Mouse (Mus musculus) hindbrain, embryonic 16.5 days (tissue): ENCODE data around the gene 1700017B05Rik. TPM values are rescaled to one million over a fixed set of nuclear protein-coding genes. Genes with fewer than 3 reads are reported as not detected.
"Not testable (repeated sequence)": the region's sequence is repeated elsewhere in the genome, so short reads cannot be mapped to it uniquely, and the experiment has no call there.

ENCODE experiments used
- ATAC-seq: fragments of 200-750 bp; cut with Nextera tagmentation; 2 replicates; pipeline ENCODE4 v1.8.0; 2017; ENCODE audit warnings: moderate TSS enrichment, moderate library complexity
- H3K27ac ChIP-seq: fragments of 300-500 bp; sonication (generic); 2 replicates; pipeline ENCODE4 v1.5.1; 2014; ENCODE audit warnings: low read depth, mild to moderate bottlenecking, control low read depth, low read length, moderate library complexity
- H3K27me3 ChIP-seq: fragments of 300-500 bp; sonication (generic); replicated peaks from 2 replicates; pipeline ENCODE4 v1.6.1; 2014; ENCODE audit warnings: low read length; ENCODE audit not compliant: control insufficient read depth, insufficient read depth
- H3K36me3 ChIP-seq: fragments of 300-500 bp; sonication (generic); 2 replicates; pipeline ENCODE4 v1.6.1; 2014; ENCODE audit warnings: mild to moderate bottlenecking, low read length, moderate library complexity, mixed read lengths; ENCODE audit not compliant: control insufficient read depth, insufficient read depth
- H3K4me1 ChIP-seq: fragments of 300-500 bp; sonication (generic); 2 replicates; pipeline ENCODE4 v1.6.1; 2014; ENCODE audit warnings: low read depth, low read length; ENCODE audit not compliant: control insufficient read depth, insufficient read depth
- H3K4me2 ChIP-seq: fragments of 300-500 bp; sonication (generic); 2 replicates; pipeline ENCODE4 v1.6.1; 2014; ENCODE audit warnings: mild to moderate bottlenecking, low read length, control low read depth, moderate library complexity
- H3K4me3 ChIP-seq: fragments of 300-500 bp; sonication (generic); 2 replicates; pipeline ENCODE4 v1.5.1; 2014; ENCODE audit warnings: mild to moderate bottlenecking, low read length, control low read depth, moderate library complexity
- H3K9ac ChIP-seq: fragments of 300-500 bp; sonication (generic); 2 replicates; pipeline ENCODE4 v1.6.1; 2014; ENCODE audit warnings: low read depth, mild to moderate bottlenecking, control low read depth, low read length, moderate library complexity
- H3K9me3 ChIP-seq: fragments of 300-500 bp; sonication (generic); 2 replicates; pipeline ENCODE4 v1.6.1; 2014; ENCODE audit warnings: mild to moderate bottlenecking, low read length, moderate library complexity; ENCODE audit not compliant: control insufficient read depth
- WGBS: fragments of 180-500 bp; shearing (Covaris S2); extraction: QIAGEN DNeasy Blood & Tissue Kit; methylation state at CpG from one replicate; pipeline ENCODE4 v1.1.7; 2014; 5-methylcytosine and 5-hydroxymethylcytosine counted together
- polyA plus RNA-seq: library from polyadenylated mRNA; unstranded; fragments of >200 nt; fragmentation: Nextera tagmentation; extraction: Ambion mirVana; gene quantifications from 2 replicates; pipeline ENCODE4 v1.2.1, GENCODE M21; 2015

Gene 1700017B05Rik
- polyA plus RNA-seq, 1 experiment from 2014 or later, result 3.9 TPM

DNA sequence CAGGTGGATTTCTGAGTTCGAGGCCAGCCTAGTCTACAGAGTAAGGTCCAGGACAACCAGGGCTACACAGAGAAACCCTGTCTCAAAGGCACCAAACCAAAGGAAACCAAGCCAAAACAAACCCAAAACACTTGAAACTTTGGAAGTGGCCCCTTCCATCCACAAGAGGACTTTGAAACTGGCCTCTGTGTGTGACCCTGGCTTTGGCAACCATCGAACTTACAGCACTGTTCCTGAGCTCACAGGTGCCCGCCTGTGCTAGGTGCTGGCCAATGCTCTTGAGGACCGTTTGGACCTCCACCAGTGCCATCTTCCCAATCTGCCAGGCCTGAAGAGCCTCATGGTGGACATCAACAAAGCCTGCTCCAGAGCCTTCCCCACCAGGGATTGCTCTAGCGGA lies 43.6 kb downstream of the 1700017B05Rik start:
- Histone ChIP-seq H3K27ac (no peak overlapping the region), H3K4me3 (no peak overlapping the region), H3K4me2 (no peak overlapping the region), H3K9ac (no peak overlapping the region), H3K36me3 (no peaks in the 10 kb centered on the region), H3K4me1 (no peaks in the 10 kb centered on the region), H3K9me3 (no peaks in the 10 kb centered on the region), H3K27me3 (no peaks in the 10 kb centered on the region)
- no peak for ATAC-seq
- WGBS, result 85% methylated on average over 5 of the region's 5 CpGs

DNA sequence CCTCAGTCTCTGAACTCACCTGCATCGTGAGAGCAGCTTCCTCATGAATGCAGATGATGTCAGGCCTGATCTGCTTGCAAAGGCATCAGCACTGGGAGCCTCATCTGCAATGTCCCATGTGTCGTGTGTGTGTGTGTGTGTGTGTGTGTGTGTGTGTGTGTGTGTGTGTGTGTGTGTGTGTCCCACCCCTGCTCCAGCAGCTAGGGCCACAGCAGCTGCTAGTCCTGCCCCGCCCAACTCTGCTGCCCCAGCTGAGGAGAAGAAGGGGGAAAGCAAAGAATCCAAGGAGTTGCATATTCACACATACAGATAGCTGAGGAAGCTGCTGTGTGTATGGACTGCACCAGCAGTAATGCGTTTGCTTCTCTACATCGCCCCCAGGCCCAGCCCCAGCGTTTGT lies 45.2 kb downstream of the 1700017B05Rik start:
- no peaks in the 10 kb centered on the region for H3K36me3 ChIP-seq
- no peak for ATAC-seq
- H3K9me3 ChIP-seq, result no peaks in the 10 kb centered on the region
- H3K9ac ChIP-seq, result no peak overlapping the region
- H3K4me2 ChIP-seq, result no peak overlapping the region
- no peak overlapping the region for H3K4me3 ChIP-seq
- 85% methylated on average over 6 of the region's 6 CpGs for WGBS
- H3K27me3 ChIP-seq, result no peaks in the 10 kb centered on the region
- H3K27ac ChIP-seq, result no peak overlapping the region
- no peaks in the 10 kb centered on the region for H3K4me1 ChIP-seq

DNA sequence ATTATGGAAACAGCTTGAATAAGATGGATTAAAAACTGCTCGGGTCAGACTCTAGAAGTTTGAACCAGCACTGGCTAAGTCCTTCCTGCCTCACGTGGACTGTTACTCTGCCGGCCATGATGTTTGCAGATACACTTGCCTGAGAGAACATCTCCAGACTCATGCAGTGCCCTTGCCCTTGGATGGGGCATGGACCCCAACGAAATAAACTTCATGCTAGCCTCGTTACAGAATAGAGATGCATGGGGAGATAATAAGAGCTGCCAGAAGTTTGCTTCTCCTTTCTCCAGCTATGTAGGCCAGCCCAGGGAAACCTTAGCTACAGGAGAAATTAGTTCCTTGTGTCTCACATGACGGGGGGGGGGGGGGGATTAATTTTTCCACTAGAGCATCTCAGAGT lies 47.9 kb downstream of the 1700017B05Rik start:
- Histone ChIP-seq H3K4me1 (no peaks in the 10 kb centered on the region), H3K4me2 (no peak overlapping the region), H3K9ac (no peak overlapping the region), H3K9me3 (no peaks in the 10 kb centered on the region), H3K27me3 (no peaks in the 10 kb centered on the region), H3K36me3 (no peaks in the 10 kb centered on the region), H3K27ac (no peak overlapping the region), H3K4me3 (no peak overlapping the region)
- no peak for ATAC-seq
- WGBS, result 81% methylated on average over 6 of the region's 6 CpGs

DNA sequence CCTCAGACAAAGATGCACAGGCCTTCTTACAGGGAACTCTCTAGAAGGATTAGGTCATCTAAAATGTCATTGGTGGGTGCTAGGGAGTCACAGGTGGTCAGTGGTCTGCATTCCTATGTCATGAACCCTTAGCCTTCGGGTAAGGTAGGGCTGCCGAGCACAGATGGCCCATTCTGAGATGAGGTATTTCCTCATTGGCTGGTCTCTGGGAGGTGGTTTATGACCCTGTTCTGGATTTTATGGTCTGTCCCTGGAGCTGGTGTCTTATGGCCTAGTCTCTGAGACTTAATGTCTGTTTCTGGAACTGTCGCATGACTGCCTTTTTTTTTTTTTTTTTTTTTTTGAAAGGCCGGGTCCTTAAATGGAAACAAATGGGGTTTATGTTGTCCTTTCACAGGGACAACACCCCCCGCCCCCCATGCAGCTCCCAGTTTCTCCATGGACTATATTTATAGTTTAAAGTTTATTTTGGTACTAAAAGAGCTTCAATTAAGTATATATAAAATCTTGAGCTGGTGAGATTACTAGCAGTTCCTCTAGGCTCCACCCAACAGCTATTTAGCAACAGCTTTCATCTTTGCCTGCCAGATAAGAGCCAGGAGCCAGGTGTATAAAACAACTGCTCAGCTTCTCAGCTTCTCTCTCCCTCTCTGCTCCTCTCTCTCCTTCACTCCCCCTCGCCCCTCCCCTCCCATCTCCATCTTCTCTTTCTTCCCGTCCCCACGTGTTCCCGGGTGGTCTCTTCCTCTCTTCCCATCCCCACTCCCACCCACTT lies 49.8 kb downstream of the 1700017B05Rik start:
- ATAC-seq, result no peak
- Histone ChIP-seq H3K36me3 (no peaks in the 10 kb centered on the region), H3K9ac (no peak overlapping the region), H3K4me3 (no peak overlapping the region), H3K4me2 (no peak overlapping the region), H3K27ac (no peak overlapping the region), H3K4me1 (no peaks in the 10 kb centered on the region), H3K9me3 (no peaks in the 10 kb centered on the region), H3K27me3 (no peaks in the 10 kb centered on the region)
- 69% methylated on average over 9 of the region's 9 CpGs for WGBS

DNA sequence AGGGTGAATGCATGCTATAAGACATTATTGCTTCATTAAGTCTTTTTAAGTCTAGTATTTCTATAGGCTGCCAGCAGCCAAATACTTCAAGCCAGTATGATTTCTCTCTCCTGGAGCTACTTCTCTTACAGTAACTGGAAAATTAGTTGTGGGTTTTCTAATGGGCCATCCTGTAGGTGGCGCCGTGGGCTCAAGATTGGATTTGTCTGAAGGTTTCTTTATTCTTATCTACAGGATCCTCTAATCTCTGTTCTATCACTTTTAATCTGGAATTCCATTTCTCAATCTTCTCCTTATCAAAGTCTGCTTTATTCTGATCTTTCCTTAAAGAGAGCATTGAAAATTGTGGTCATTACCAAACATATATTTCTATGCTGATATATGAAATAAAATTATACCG lies 53.1 kb downstream of the 1700017B05Rik start:
- Histone ChIP-seq H3K27me3 (no peaks in the 10 kb centered on the region), H3K9ac (no peak overlapping the region), H3K4me1 (no peaks in the 10 kb centered on the region), H3K9me3 (no peaks in the 10 kb centered on the region), H3K4me2 (no peak overlapping the region), H3K27ac (no peak overlapping the region), H3K36me3 (no peaks in the 10 kb centered on the region), H3K4me3 (no peak overlapping the region)
- WGBS, result 30% methylated on average over 3 of the region's 3 CpGs
- ATAC-seq, result no peak

DNA sequence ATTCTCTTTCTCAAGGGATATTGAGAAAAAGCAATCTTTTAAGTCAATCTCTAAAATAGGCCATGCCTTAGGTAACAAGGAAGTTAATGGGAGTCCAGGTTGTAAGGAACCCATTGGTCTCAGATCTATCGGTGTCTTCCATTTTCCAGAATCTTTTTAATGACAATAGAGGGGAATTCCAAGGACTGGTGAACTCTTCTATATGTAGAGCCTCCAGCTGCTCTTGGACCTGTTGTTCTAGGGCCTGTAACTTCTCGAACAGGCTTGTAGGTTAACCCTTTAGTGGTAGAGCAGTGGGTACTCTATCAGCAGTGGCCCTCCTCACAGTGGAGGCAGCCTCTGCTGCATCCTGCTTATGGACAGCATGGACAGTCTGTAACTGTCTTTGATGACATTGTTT lies 55.5 kb downstream of the 1700017B05Rik start:
- no peaks in the 10 kb centered on the region for H3K27me3 ChIP-seq
- 61% methylated on average over 2 of the region's 2 CpGs for WGBS

DNA sequence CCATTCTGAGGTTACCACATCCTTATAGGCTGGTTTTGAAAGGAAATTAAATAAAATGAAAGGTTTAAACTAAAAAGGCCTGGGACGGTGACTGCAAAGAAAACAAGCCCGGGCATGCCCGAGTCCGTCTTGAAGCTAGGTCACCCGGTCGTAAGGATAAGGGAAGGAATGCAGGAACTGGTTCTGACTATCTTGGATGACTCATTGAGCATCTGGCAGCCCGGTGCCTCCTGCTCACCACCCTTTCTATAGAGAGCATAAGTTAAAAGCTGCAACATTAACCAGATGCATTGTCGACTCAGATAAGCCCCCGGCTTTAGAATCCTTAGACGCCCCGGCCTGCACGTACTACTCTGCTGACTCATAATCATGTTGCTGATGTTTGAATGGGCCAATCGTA lies 58.8 kb downstream of the 1700017B05Rik start:
- not testable (repeated sequence) for H3K4me3 ChIP-seq, ATAC-seq, H3K36me3 ChIP-seq, H3K4me2 ChIP-seq, H3K4me1 ChIP-seq, H3K9ac ChIP-seq, H3K9me3 ChIP-seq, H3K27me3 ChIP-seq, H3K27ac ChIP-seq
- 93% methylated on average over 13 of the region's 13 CpGs for WGBS

More for the DNA sequence above, 55.5 kb downstream of the 1700017B05Rik start:
- Histone ChIP-seq H3K4me3 (no peak overlapping the region), H3K4me2 (no peak overlapping the region), H3K9me3 (no peaks in the 10 kb centered on the region), H3K9ac (no peak overlapping the region), H3K36me3 (no peaks in the 10 kb centered on the region), H3K27ac (no peak overlapping the region), H3K4me1 (no peaks in the 10 kb centered on the region)
- ATAC-seq, result no peak

Other genes with a start within 250 kb of the 1700017B05Rik start
- 19.6 and 20.7 TPM in 2 replicates for gene Sin3a, start 190.6 kb downstream of the 1700017B05Rik start, polyA plus RNA-seq
- 77.2 and 88.7 TPM in 2 replicates for gene Man2c1, start 131.9 kb downstream of the 1700017B05Rik start, polyA plus RNA-seq
- gene Neil1, start 114.3 kb downstream of the 1700017B05Rik start, polyA plus RNA-seq, result 8.2 and 8.7 TPM in 2 replicates
- 166 and 185 TPM in 2 replicates for gene Commd4, start 104.3 kb downstream of the 1700017B05Rik start, polyA plus RNA-seq
- gene Trcg1, start 26.1 kb downstream of the 1700017B05Rik start, polyA plus RNA-seq, result 0.08 TPM in 1 of 2 replicates, not detected in the other
- gene Ppcdc, start 177.5 kb upstream of the 1700017B05Rik start, polyA plus RNA-seq, result 19.4 and 20.5 TPM in 2 replicates
- 165 and 168 TPM in 2 replicates for gene Scamp5, start 205.4 kb upstream of the 1700017B05Rik start, polyA plus RNA-seq
- 21.0 and 21.4 TPM in 2 replicates for gene Rpp25, start 241.4 kb upstream of the 1700017B05Rik start, polyA plus RNA-seq